Mouse (Mus musculus) spleen, postnatal 36 days (tissue): ENCODE data around the gene Gjb2.

Experiments used
- DNase-seq, 2 experiments: peaks; one replicate each; pipeline ENCODE4 v3.0.0; 2022; ENCODE audit warnings: low spot score in 2 of 2, mixed read lengths in 1 of 2

The Gjb2 gene

GRCm38 (mm10) chr14:57104106-57105023, at the start of gene Gjb2:
TSS of gene Gjb2 (minus strand) at chr14:57104702.
- DNase-seq: no peak

GRCm38 (mm10) chr14:57145741-57146140, 41.2 kb upstream of the Gjb2 start:
- no peak for DNase-seq

GRCm38 (mm10) chr14:57135265-57135664, 30.8 kb upstream of the Gjb2 start:
- DNase-seq: no peak

GRCm38 (mm10) chr14:57133161-57133661, 28.7 kb upstream of the Gjb2 start, which contains the start of gene Gjb6:
TSS of gene Gjb6 (minus strand) at chr14:57133611.
- no peak for DNase-seq

- no peak for DNase-seq
Measured at GRCm38 (mm10) chr14:57127383-57127782, 22.9 kb upstream of the Gjb2 start.

- no peak for DNase-seq
Measured at GRCm38 (mm10) chr14:57122295-57122694, 17.8 kb upstream of the Gjb2 start.

- DNase-seq: no peak
Measured at GRCm38 (mm10) chr14:57115823-57116544, 11.5 kb upstream of the Gjb2 start, which contains the start of gene Gm4491. TSS of gene Gm4491 (minus strand) at chr14:57115883.

GRCm38 (mm10) chr14:57109194-57109593, 4.7 kb upstream of the Gjb2 start:
- DNase-seq: no peak

GRCm38 (mm10) chr14:57107916-57108315, 3.4 kb upstream of the Gjb2 start:
- no peak for DNase-seq

GRCm38 (mm10) chr14:57107091-57107490, 2.6 kb upstream of the Gjb2 start:
- no peak for DNase-seq

- DNase-seq: no peak
Measured at GRCm38 (mm10) chr14:57105721-57106120, 1.2 kb upstream of the Gjb2 start.

- DNase-seq: no peak
Measured at GRCm38 (mm10) chr14:57105111-57105510, 609 bp upstream of the Gjb2 start.

- DNase-seq: no peak
Measured at GRCm38 (mm10) chr14:57103711-57104105, 794 bp downstream of the Gjb2 start.

GRCm38 (mm10) chr14:57103121-57103520, 1.4 kb downstream of the Gjb2 start:
- no peak for DNase-seq

GRCm38 (mm10) chr14:57101623-57102022, 2.9 kb downstream of the Gjb2 start:
- no peak for DNase-seq

- DNase-seq: no peak
Measured at GRCm38 (mm10) chr14:57095855-57096254, 8.6 kb downstream of the Gjb2 start.

GRCm38 (mm10) chr14:57093029-57093428, 11.5 kb downstream of the Gjb2 start:
- DNase-seq: no peak

GRCm38 (mm10) chr14:57090001-57090400, 14.5 kb downstream of the Gjb2 start:
- DNase-seq: no peak

GRCm38 (mm10) chr14:57089107-57089506, 15.4 kb downstream of the Gjb2 start:
- DNase-seq: no peak

GRCm38 (mm10) chr14:57084180-57084668, 20.3 kb downstream of the Gjb2 start:
- DNase-seq: no peak

- DNase-seq: no peak
Measured at GRCm38 (mm10) chr14:57082863-57083262, 21.6 kb downstream of the Gjb2 start.

- DNase-seq: no peak
Measured at GRCm38 (mm10) chr14:57075537-57075936, 29.0 kb downstream of the Gjb2 start.
